Mouse (Mus musculus) ES-E14 (cell line): ENCODE data around the gene Srpk2. TPM values are rescaled to one million over a fixed set of nuclear protein-coding genes. Genes with fewer than 3 reads are reported as not detected.
"Not testable (repeated sequence)": the region's sequence is repeated elsewhere in the genome, so short reads cannot be mapped to it uniquely, and the experiment has no call there.

Experiments used
- DNase-seq: peaks from one replicate; pipeline ENCODE4 v3.0.0-alpha.2; 2013; ENCODE audit warnings: low read depth, low spot score
- H3K27ac ChIP-seq: 2 replicates; pipeline ENCODE4 v1.5.1; 2012; ENCODE audit warnings: low read depth, mild to moderate bottlenecking, low read length, moderate library complexity, mixed read lengths; ENCODE audit not compliant: poor library complexity, insufficient read depth, severe bottlenecking
- H3K36me3 ChIP-seq: 2 replicates; pipeline ENCODE4 v1.6.1; 2012; ENCODE audit warnings: mild to moderate bottlenecking, low read length, moderate library complexity, mixed read lengths; ENCODE audit not compliant: control insufficient read depth, poor library complexity, insufficient read depth, severe bottlenecking
- H3K4me1 ChIP-seq, 2 experiments: fragments of 150-350 bp in 1 of 2; sonication (generic) in 1 of 2; 2 replicates each; pipeline ENCODE4 v1.6.1; 2012; ENCODE audit warnings: low read length in 2 of 2, mild to moderate bottlenecking in 1 of 2, mixed read lengths in 1 of 2; ENCODE audit not compliant: control insufficient read depth in 2 of 2, insufficient read depth in 2 of 2, poor library complexity in 1 of 2
- H3K4me3 ChIP-seq, 2 experiments: fragments of 150-350 bp in 1 of 2; sonication (generic) in 1 of 2; 2 replicates each; pipeline ENCODE4 v1.5.1; 2012; ENCODE audit warnings: low read length in 2 of 2, low read depth in 1 of 2, mild to moderate bottlenecking in 1 of 2, mixed read lengths in 1 of 2; ENCODE audit not compliant: insufficient read depth in 1 of 2, poor library complexity in 1 of 2, severe bottlenecking in 1 of 2
- H3K9ac ChIP-seq: 2 replicates; pipeline ENCODE4 v1.6.1; 2012; ENCODE audit warnings: low read depth, mild to moderate bottlenecking, low read length, mixed read lengths; ENCODE audit not compliant: poor library complexity, insufficient read depth, severe bottlenecking
- H3K9me3 ChIP-seq: fragments of 150-350 bp; sonication (generic); 2 replicates; pipeline ENCODE4 v1.6.1; 2012; ENCODE audit warnings: low read depth, mild to moderate bottlenecking, low read length; ENCODE audit not compliant: control insufficient read depth, insufficient read depth
- CHD2 ChIP-seq: IDR thresholded peaks from 2 replicates; pipeline ENCODE4 v1.6.1; 2014; ENCODE audit warnings: mild to moderate bottlenecking, low read depth, low read length, inconsistent platforms
- HCFC1 ChIP-seq: IDR thresholded peaks from 2 replicates; pipeline ENCODE4 v1.6.1; 2012; ENCODE audit warnings: low read length, inconsistent platforms, borderline replicate concordance; ENCODE audit not compliant: insufficient read depth
- MAFK ChIP-seq: IDR thresholded peaks from 2 replicates; pipeline ENCODE4 v1.6.1; 2014; ENCODE audit warnings: mild to moderate bottlenecking, low read depth, low read length, inconsistent platforms; ENCODE audit not compliant: insufficient read depth
- ZC3H11A ChIP-seq: IDR thresholded peaks from 2 replicates; pipeline ENCODE4 v1.6.1; 2012; ENCODE audit warnings: low read depth, mild to moderate bottlenecking, inconsistent platforms, low read length, borderline replicate concordance
- ZNF384 ChIP-seq: IDR thresholded peaks from 2 replicates; pipeline ENCODE4 v1.6.1; 2012; ENCODE audit warnings: low read depth, low read length, inconsistent platforms
- in situ Hi-C, 2 experiments: fragments of 600-800 bp; cut with MboI; formaldehyde crosslinking; loops; one replicate each; pipeline ENCODE4 v1.15.1; 2025; ENCODE audit warnings: low sequenced_read_pairs in 2 of 2, inconsistent platforms in 1 of 2; ENCODE audit not compliant: unreplicated experiment in 2 of 2
- total RNA-seq: library from RNA; depleted of rRNA; stranded (reverse); fragments of 300-350 nt; gene quantifications from 2 replicates; pipeline ENCODE4 v1.2.3, GENCODE M21; 2012

Srpk2 gene
- total RNA-seq, 1 experiment = 23.3 TPM

DNA sequence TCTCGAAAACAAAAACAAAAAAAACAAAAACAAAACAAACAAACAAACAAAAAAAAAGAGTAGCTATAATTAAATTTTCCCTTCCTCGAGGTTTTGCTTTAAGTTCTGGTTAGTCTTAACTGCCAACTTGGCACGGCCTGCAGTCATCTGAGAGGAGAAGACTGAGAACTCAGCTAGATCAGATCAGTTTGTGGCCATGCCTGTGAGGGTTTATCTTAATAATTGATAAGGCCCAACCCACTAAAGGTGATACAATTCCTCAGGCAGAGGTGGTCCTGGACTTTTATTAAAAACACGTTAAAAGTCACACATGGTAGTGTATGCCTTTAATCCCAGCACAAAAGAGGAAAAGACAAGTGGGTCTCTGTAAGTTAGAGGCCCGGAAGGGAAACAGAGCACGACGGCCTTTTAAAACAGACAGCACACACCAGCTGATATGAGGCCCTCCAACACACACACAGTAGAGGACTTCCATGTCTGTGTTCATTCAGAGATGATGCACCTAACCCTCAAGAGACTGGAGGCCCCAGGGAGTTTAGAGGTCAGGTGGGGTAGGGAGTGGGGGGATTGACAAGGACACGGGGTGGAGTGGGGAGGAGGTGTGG lies 87.1 kb downstream of the Srpk2 start:
- in situ Hi-C loops = no loop called here
- Histone ChIP-seq H3K27ac (no peak overlapping the region), H3K4me3 (no peak overlapping the region), H3K36me3 (no peaks in the 10 kb centered on the region), H3K4me1 (peaks cover 6 to 17% of the 10 kb centered on the region in 2 experiments; a peak in 2 of 4 replicates), H3K9ac (no peak overlapping the region), H3K9me3 (no peaks in the 10 kb centered on the region)
- no peak for DNase-seq
- no peak for TF ChIP-seq MAFK
- no peak for TF ChIP-seq ZNF384
- no peak for TF ChIP-seq ZC3H11A
- no peak for TF ChIP-seq CHD2
- no peak for TF ChIP-seq HCFC1

DNA sequence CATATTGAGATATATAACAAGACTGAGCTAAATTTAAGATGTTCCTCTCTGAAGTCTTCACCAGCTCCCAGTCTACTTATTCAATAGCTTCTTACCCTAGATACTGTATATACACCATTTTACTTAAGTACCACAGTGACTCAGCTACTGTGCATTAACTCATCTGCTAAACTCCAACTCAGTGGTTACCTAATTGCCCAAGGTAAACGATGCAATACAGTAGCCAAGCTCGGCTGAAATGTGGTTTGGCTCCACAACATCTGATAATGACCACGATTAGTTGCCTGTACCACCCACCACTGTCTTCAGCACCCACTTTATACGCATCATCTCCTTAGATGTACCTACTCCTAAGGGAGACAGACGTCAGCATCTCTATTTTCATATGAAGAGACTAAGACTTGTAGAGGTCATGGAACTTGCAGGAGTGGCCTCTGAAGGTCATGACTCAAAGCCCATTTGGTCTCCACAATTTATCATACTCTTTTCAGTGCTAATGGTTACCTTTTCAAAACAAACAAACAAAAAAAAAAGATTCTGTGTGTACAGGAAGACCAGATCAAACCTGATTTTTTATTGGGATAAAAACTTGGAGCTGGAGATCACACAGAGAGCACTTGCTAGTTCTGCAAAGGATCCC lies 88.0 kb downstream of the Srpk2 start:
- Histone ChIP-seq H3K4me1 (peaks cover 6 to 17% of the 10 kb centered on the region in 2 experiments; a peak in 2 of 4 replicates), H3K4me3 (no peak overlapping the region), H3K9me3 (no peaks in the 10 kb centered on the region), H3K36me3 (no peaks in the 10 kb centered on the region), H3K27ac (no peak overlapping the region), H3K9ac (no peak overlapping the region)
- in situ Hi-C loops = no loop called here
- TF ChIP-seq CHD2 (no peak), MAFK (0 out of 2 replicates have a peak, but pooled peaks have one; percentile 29), HCFC1 (no peak), ZC3H11A (peak; percentile 11; the same call in 1 of the 2 replicates), ZNF384 (0 out of 2 replicates have a peak, but pooled peaks have one; percentile 24)
- DNase-seq = peak; percentile 17

DNA sequence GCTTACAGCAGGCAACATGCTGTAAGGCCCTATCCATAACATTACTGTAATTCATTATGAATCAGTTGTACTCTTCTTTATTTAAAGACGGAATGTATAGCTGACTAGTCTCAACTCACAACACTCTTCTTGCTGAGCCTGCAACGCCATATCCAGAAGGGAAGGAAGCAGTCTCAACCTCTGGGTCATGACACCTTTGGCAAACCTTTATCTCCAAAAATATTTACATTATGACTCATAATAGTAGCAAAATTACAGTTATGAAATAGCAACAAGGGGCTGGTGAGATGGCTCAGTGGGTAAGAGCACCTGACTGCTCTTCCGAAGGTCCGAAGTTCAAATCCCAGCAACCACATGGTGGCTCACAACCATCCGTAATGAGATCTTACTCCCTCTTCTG lies 94.1 kb downstream of the Srpk2 start:
- H3K9ac ChIP-seq, H3K4me1 ChIP-seq, DNase-seq, H3K27ac ChIP-seq, H3K9me3 ChIP-seq, in situ Hi-C loops, H3K36me3 ChIP-seq, H3K4me3 ChIP-seq: not testable (repeated sequence)

DNA sequence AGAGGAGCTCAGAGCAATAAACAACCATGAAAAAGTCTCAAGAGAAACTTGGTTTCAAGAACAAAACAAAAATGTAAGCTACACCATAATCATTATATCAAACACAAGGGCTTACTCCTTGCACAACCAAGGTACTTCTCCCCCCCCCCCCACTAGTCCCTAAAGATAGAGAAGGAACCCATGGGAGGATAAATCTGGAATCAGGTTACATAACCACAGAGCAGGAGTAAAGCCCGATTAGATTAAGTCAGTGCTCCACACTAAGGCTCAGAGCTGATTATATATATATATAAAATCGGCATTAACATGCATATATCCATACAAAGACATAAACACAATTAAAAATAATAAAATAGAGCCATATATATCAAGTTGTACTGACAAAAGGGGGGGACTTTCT lies 96.8 kb downstream of the Srpk2 start:
- H3K36me3 ChIP-seq = no peaks in the 10 kb centered on the region
- no peaks in the 10 kb centered on the region for H3K9me3 ChIP-seq
- no peak overlapping the region for H3K4me3 ChIP-seq
- no peak for TF ChIP-seq ZC3H11A
- no peak for TF ChIP-seq HCFC1
- no peak for TF ChIP-seq CHD2
- no peak for TF ChIP-seq MAFK
- no peak for TF ChIP-seq ZNF384
- no peak for DNase-seq
- H3K4me1 ChIP-seq = no peaks in the 10 kb centered on the region
- H3K9ac ChIP-seq = no peak overlapping the region
- in situ Hi-C loops = no loop called here
- no peak overlapping the region for H3K27ac ChIP-seq
